Mouse (Mus musculus) forebrain, embryonic 13.5 days (tissue): ENCODE data around the gene Npl. TPM values are rescaled to one million over a fixed set of nuclear protein-coding genes. Genes with fewer than 3 reads are reported as not detected.

Experiments
- ATAC-seq: fragments of 200-750 bp; cut with Nextera tagmentation; 2 replicates; pipeline ENCODE4 v1.8.0; 2017
- H3K27ac ChIP-seq: fragments of 300-500 bp; sonication (generic); 2 replicates; pipeline ENCODE4 v1.5.1; 2015; ENCODE audit warnings: inconsistent platforms, mild to moderate bottlenecking, moderate library complexity
- H3K27me3 ChIP-seq: fragments of 300-500 bp; sonication (generic); 2 replicates; pipeline ENCODE4 v1.6.1; 2015; ENCODE audit warnings: mild to moderate bottlenecking, inconsistent platforms
- H3K36me3 ChIP-seq: fragments of 300-500 bp; sonication (generic); 2 replicates; pipeline ENCODE4 v1.6.1; 2015; ENCODE audit warnings: mild to moderate bottlenecking, inconsistent platforms; ENCODE audit not compliant: poor library complexity, severe bottlenecking
- H3K4me1 ChIP-seq: fragments of 300-500 bp; sonication (generic); 2 replicates; pipeline ENCODE4 v1.6.1; 2015; ENCODE audit warnings: inconsistent platforms
- H3K4me2 ChIP-seq: fragments of 300-500 bp; sonication (generic); 2 replicates; pipeline ENCODE4 v1.6.1; 2015; ENCODE audit warnings: inconsistent platforms, mild to moderate bottlenecking, moderate library complexity
- H3K4me3 ChIP-seq: fragments of 300-500 bp; sonication (generic); 2 replicates; pipeline ENCODE4 v1.5.1; 2015; ENCODE audit warnings: mild to moderate bottlenecking, inconsistent platforms
- H3K9ac ChIP-seq: fragments of 300-500 bp; sonication (generic); 2 replicates; pipeline ENCODE4 v1.6.1; 2015; ENCODE audit warnings: mild to moderate bottlenecking, inconsistent platforms
- H3K9me3 ChIP-seq: fragments of 300-500 bp; sonication (generic); replicated peaks from 2 replicates; pipeline ENCODE4 v1.6.1; 2016; ENCODE audit warnings: inconsistent platforms
- WGBS: fragments of 180-500 bp; shearing (Covaris S2); methylation state at CpG from one replicate; pipeline ENCODE4 v1.1.7; 2015; 5-methylcytosine and 5-hydroxymethylcytosine counted together
- polyA plus RNA-seq: library from polyadenylated mRNA; unstranded; fragments of >200 nt; fragmentation: Nextera tagmentation; extraction: Ambion mirVana; gene quantifications from 2 replicates; pipeline ENCODE4 v1.2.1, GENCODE M21; 2015

The Npl gene
- 6.6 and 7.8 TPM in 2 replicates for polyA plus RNA-seq

GRCm38 (mm10) chr1:153549536-153550199, at the start of gene Npl:
Gene Npl, minus strand, starts transcription at chr1:153550045.
- 5% methylated on average over 29 of the region's 29 CpGs for WGBS
- peak; percentile 98 for ATAC-seq
- no peaks in the 10 kb centered on the region for H3K9me3 ChIP-seq

GRCm38 (mm10) chr1:153599302-153600045, 49.6 kb upstream of the Npl start:
- 45% methylated on average over 9 of the region's 9 CpGs for WGBS
- H3K36me3 ChIP-seq = no peaks in the 10 kb centered on the region
- H3K27me3 ChIP-seq = no peaks in the 10 kb centered on the region
- no peaks in the 10 kb centered on the region for H3K9me3 ChIP-seq
- no peak for ATAC-seq
- H3K27ac ChIP-seq = 0 out of 2 replicates have a peak overlapping the region, but pooled peaks have one; percentile 22
- H3K4me1 ChIP-seq = peaks cover 11% of the 10 kb centered on the region; the same call in 1 of the 2 replicates
- no peak overlapping the region for H3K4me2 ChIP-seq
- H3K9ac ChIP-seq = no peak overlapping the region
- no peak overlapping the region for H3K4me3 ChIP-seq

More at GRCm38 (mm10) chr1:153549536-153550199, at the start of gene Npl:
- Histone ChIP-seq H3K36me3 (no peaks in the 10 kb centered on the region), H3K4me1 (0 out of 2 replicates have a peak, but pooled peaks cover 7% of the 10 kb centered on the region), H3K4me2 (peak within 1 kb of the TSS; percentile 64), H3K9ac (peak within 1 kb of the TSS; percentile 62), H3K4me3 (peak within 1 kb of the TSS; percentile 52), H3K27ac (no peak within 1 kb of the TSS), H3K27me3 (no peaks in the 10 kb centered on the region)

- Histone ChIP-seq H3K9me3 (no peaks in the 10 kb centered on the region), H3K36me3 (no peaks in the 10 kb centered on the region), H3K27me3 (no peaks in the 10 kb centered on the region), H3K9ac (no peak overlapping the region), H3K4me2 (0 out of 2 replicates have a peak overlapping the region, but pooled peaks have one; percentile 8), H3K4me1 (peaks cover 11% of the 10 kb centered on the region; the same call in 1 of the 2 replicates), H3K4me3 (no peak overlapping the region), H3K27ac (no peak overlapping the region)
- WGBS = 15% methylated on average over 2 of the region's 2 CpGs
- ATAC-seq = peak; percentile 80
Measured at GRCm38 (mm10) chr1:153598773-153599172, 48.9 kb upstream of the Npl start.

- WGBS = 33% methylated on average over 2 of the region's 2 CpGs
- H3K4me1 ChIP-seq = peaks cover 4% of the 10 kb centered on the region; the same call in 1 of the 2 replicates
- no peaks in the 10 kb centered on the region for H3K27me3 ChIP-seq
- no peak for ATAC-seq
- no peaks in the 10 kb centered on the region for H3K36me3 ChIP-seq
- no peaks in the 10 kb centered on the region for H3K9me3 ChIP-seq
- no peak overlapping the region for H3K4me3 ChIP-seq
- H3K4me2 ChIP-seq = no peak overlapping the region
- no peak overlapping the region for H3K9ac ChIP-seq
- no peak overlapping the region for H3K27ac ChIP-seq
Measured at GRCm38 (mm10) chr1:153593678-153594077, 43.8 kb upstream of the Npl start.

- H3K9me3 ChIP-seq = no peaks in the 10 kb centered on the region
- H3K36me3 ChIP-seq = no peaks in the 10 kb centered on the region
- WGBS = 64% methylated on average over 2 of the region's 2 CpGs
- H3K27ac ChIP-seq = no peak overlapping the region
- no peak overlapping the region for H3K4me2 ChIP-seq
- no peak for ATAC-seq
- H3K9ac ChIP-seq = no peak overlapping the region
- no peaks in the 10 kb centered on the region for H3K27me3 ChIP-seq
- H3K4me3 ChIP-seq = no peak overlapping the region
- 0 out of 2 replicates have a peak, but pooled peaks cover 4% of the 10 kb centered on the region for H3K4me1 ChIP-seq
Measured at GRCm38 (mm10) chr1:153590176-153590734, 40.4 kb upstream of the Npl start.

GRCm38 (mm10) chr1:153587956-153588355, 38.1 kb upstream of the Npl start:
- no peak overlapping the region for H3K4me2 ChIP-seq
- no peak overlapping the region for H3K4me3 ChIP-seq
- H3K27me3 ChIP-seq = no peaks in the 10 kb centered on the region
- no peak overlapping the region for H3K9ac ChIP-seq
- ATAC-seq = no peak
- WGBS = 65% methylated on average over 5 of the region's 5 CpGs
- H3K9me3 ChIP-seq = no peaks in the 10 kb centered on the region
- H3K27ac ChIP-seq = no peak overlapping the region
- H3K36me3 ChIP-seq = no peaks in the 10 kb centered on the region
- H3K4me1 ChIP-seq = 0 out of 2 replicates have a peak, but pooled peaks cover 4% of the 10 kb centered on the region

- H3K4me3 ChIP-seq = no peak overlapping the region
- ATAC-seq = no peak
- no peak overlapping the region for H3K9ac ChIP-seq
- H3K27ac ChIP-seq = no peak overlapping the region
- H3K4me1 ChIP-seq = 0 out of 2 replicates have a peak, but pooled peaks cover 4% of the 10 kb centered on the region
- H3K9me3 ChIP-seq = no peaks in the 10 kb centered on the region
- WGBS = 68% methylated on average over 10 of the region's 10 CpGs
- no peaks in the 10 kb centered on the region for H3K27me3 ChIP-seq
- H3K4me2 ChIP-seq = no peak overlapping the region
- H3K36me3 ChIP-seq = no peaks in the 10 kb centered on the region
Measured at GRCm38 (mm10) chr1:153586826-153587225, 37.0 kb upstream of the Npl start.

- Histone ChIP-seq H3K9ac (no peak overlapping the region), H3K9me3 (no peaks in the 10 kb centered on the region), H3K27me3 (no peaks in the 10 kb centered on the region), H3K4me1 (0 out of 2 replicates have a peak, but pooled peaks cover 4% of the 10 kb centered on the region), H3K36me3 (no peaks in the 10 kb centered on the region), H3K4me3 (no peak overlapping the region), H3K4me2 (no peak overlapping the region), H3K27ac (no peak overlapping the region)
- ATAC-seq = no peak
- 27% methylated on average over 2 of the region's 2 CpGs for WGBS
Measured at GRCm38 (mm10) chr1:153585752-153586151, 35.9 kb upstream of the Npl start.

GRCm38 (mm10) chr1:153583189-153583588, 33.3 kb upstream of the Npl start:
- 83% methylated on average over 4 of the region's 4 CpGs for WGBS
- no peak overlapping the region for H3K9ac ChIP-seq
- no peaks in the 10 kb centered on the region for H3K9me3 ChIP-seq
- no peaks in the 10 kb centered on the region for H3K27me3 ChIP-seq
- no peaks in the 10 kb centered on the region for H3K36me3 ChIP-seq
- 0 out of 2 replicates have a peak, but pooled peaks cover 4% of the 10 kb centered on the region for H3K4me1 ChIP-seq
- H3K27ac ChIP-seq = no peak overlapping the region
- no peak overlapping the region for H3K4me2 ChIP-seq
- ATAC-seq = no peak
- H3K4me3 ChIP-seq = no peak overlapping the region

- no peaks in the 10 kb centered on the region for H3K4me1 ChIP-seq
- H3K27me3 ChIP-seq = no peaks in the 10 kb centered on the region
- no peaks in the 10 kb centered on the region for H3K36me3 ChIP-seq
- H3K9ac ChIP-seq = no peak overlapping the region
- H3K4me3 ChIP-seq = no peak overlapping the region
- 78% methylated on average over 3 of the region's 3 CpGs for WGBS
- no peak overlapping the region for H3K4me2 ChIP-seq
- no peak overlapping the region for H3K27ac ChIP-seq
- no peaks in the 10 kb centered on the region for H3K9me3 ChIP-seq
- no peak for ATAC-seq
Measured at GRCm38 (mm10) chr1:153574730-153575129, 24.9 kb upstream of the Npl start.

GRCm38 (mm10) chr1:153572271-153573043, 22.6 kb upstream of the Npl start:
- Histone ChIP-seq H3K27ac (no peak overlapping the region), H3K9me3 (no peaks in the 10 kb centered on the region), H3K9ac (no peak overlapping the region), H3K4me1 (0 out of 2 replicates have a peak, but pooled peaks cover 3% of the 10 kb centered on the region), H3K4me3 (no peak overlapping the region), H3K36me3 (no peaks in the 10 kb centered on the region), H3K27me3 (no peaks in the 10 kb centered on the region), H3K4me2 (no peak overlapping the region)
- 84% methylated on average over 4 of the region's 4 CpGs for WGBS
- ATAC-seq = no peak
